ENCODE assay signal across 12 mouse cellular contexts in genomic region chr8:92252597-92253375, GRCm38 (mm10).
DNase-seq lines count a peak whose midpoint lies in the region; ATAC-seq lines count a peak whose summit lies in the region.
"Had no signal": no experiment of that assay in that cellular context is flagged by ENCODE, and none has a peak within 500 bp of the region (broad histone marks: within the 10 kb centered on the region; RNA-seq: fewer than 3 reads in every experiment).

No protein-coding gene starts in this region.

- ATAC-seq in frontal cortex, adult (ENCODE audit: low TSS enrichment) = peak; percentile 94
- ATAC-seq in lung, embryonic 15.5 days (ENCODE audit: borderline replicate concordance, extremely low read depth, low FRiP score, low TSS enrichment) = peak; percentile 90; the same call in 1 of the 2 replicates
- peak; percentile 60; the same call in 1 of the 2 replicates for ATAC-seq in midbrain, embryonic 16.5 days
- no peak for ATAC-seq in cerebellum, adult (ENCODE audit: insufficient number of reproducible peaks, low FRiP score, low TSS enrichment)
- ATAC-seq: inflammation-experienced regulatory T-cells, adult 6 months had no signal

- no peaks in the 10 kb centered on the region for H3K36me3 ChIP-seq in lung, embryonic 15.5 days
- H3K36me3 ChIP-seq in midbrain, embryonic 16.5 days (ENCODE audit: control insufficient read depth, insufficient read depth, low read length) = no peaks in the 10 kb centered on the region
- H3K36me3 ChIP-seq: neural tube, embryonic 12.5 days had no signal

- H3K4me3 ChIP-seq in lung, embryonic 15.5 days = no peak overlapping the region
- no peak overlapping the region for H3K4me3 ChIP-seq in midbrain, embryonic 16.5 days (ENCODE audit: low read depth, low read length)
- H3K4me3 ChIP-seq: neural tube, embryonic 12.5 days had no signal

- 30% methylated on average over 8 of the region's 8 CpGs for WGBS in lung, embryonic 15.5 days
- 39% methylated on average over 8 of the region's 8 CpGs for WGBS in midbrain, embryonic 16.5 days

- H3K27ac ChIP-seq in lung, embryonic 15.5 days = peak overlapping the region; percentile 47; the same call in 1 of the 2 replicates
- peak overlapping the region; percentile 31; the same call in 1 of the 2 replicates for H3K27ac ChIP-seq in midbrain, embryonic 16.5 days (ENCODE audit: low read length)
- H3K27ac ChIP-seq: liver, embryonic 14.5 days; neural tube, embryonic 12.5 days had no signal

- peaks cover 5% of the 10 kb centered on the region; the same call in 1 of the 2 replicates for H3K4me1 ChIP-seq in lung, embryonic 15.5 days
- H3K4me1 ChIP-seq in midbrain, embryonic 16.5 days (ENCODE audit: control insufficient read depth, insufficient read depth, low read length) = peaks cover 11% of the 10 kb centered on the region
- H3K4me1 ChIP-seq: neural tube, embryonic 12.5 days had no signal

- H3K4me2 ChIP-seq in lung, embryonic 15.5 days = no peak overlapping the region
- H3K4me2 ChIP-seq in midbrain, embryonic 16.5 days (ENCODE audit: low read length) = no peak overlapping the region
- H3K4me2 ChIP-seq: neural tube, embryonic 12.5 days had no signal

- no peak overlapping the region for H3K9ac ChIP-seq in lung, embryonic 15.5 days
- no peak overlapping the region for H3K9ac ChIP-seq in midbrain, embryonic 16.5 days (ENCODE audit: low read depth, low read length)
- H3K9ac ChIP-seq: liver, embryonic 14.5 days; neural tube, embryonic 12.5 days had no signal

- no peaks in the 10 kb centered on the region for H3K27me3 ChIP-seq in lung, embryonic 15.5 days
- no peaks in the 10 kb centered on the region for H3K27me3 ChIP-seq in midbrain, embryonic 16.5 days (ENCODE audit: control insufficient read depth, insufficient read depth, low read depth, low read length)
- H3K27me3 ChIP-seq: neural tube, embryonic 12.5 days had no signal

- intact Hi-C loops in gastrocnemius, postnatal 36 days (cut with DNase I) = no loop called here

- no peaks in the 10 kb centered on the region for H3K9me3 ChIP-seq in lung, embryonic 15.5 days
- no peaks in the 10 kb centered on the region for H3K9me3 ChIP-seq in midbrain, embryonic 16.5 days (replicated peaks; ENCODE audit: control insufficient read depth, low read length, poor library complexity, severe bottlenecking)
- H3K9me3 ChIP-seq: neural tube, embryonic 12.5 days had no signal

- no peak for DNase-seq in frontal cortex, postnatal 25 days (ENCODE audit: low spot score in 2 of 2)
- no peak for DNase-seq in lung, adult 18-20 months
- peak; percentile 25 to 66 for DNase-seq in layer of hippocampus, adult 18-20 months (ENCODE audit: low spot score in 2 of 2)
- no peak for DNase-seq in gastrocnemius, postnatal 36 days
- DNase-seq: cerebellum, adult 9-10 months had no signal

Comparison
In these comparisons a context has a peak if more than half of its experiments do, and no peak if none do; other contexts are left out.
1. DNase-seq: peak in layer of hippocampus, adult 18-20 months (2 of 2); none in frontal cortex, postnatal 25 days (0 of 2), lung, adult 18-20 months (0 of 2) and gastrocnemius, postnatal 36 days (0 of 2).